Mouse (Mus musculus): ENCODE data around the gene Nol6.

DNA sequence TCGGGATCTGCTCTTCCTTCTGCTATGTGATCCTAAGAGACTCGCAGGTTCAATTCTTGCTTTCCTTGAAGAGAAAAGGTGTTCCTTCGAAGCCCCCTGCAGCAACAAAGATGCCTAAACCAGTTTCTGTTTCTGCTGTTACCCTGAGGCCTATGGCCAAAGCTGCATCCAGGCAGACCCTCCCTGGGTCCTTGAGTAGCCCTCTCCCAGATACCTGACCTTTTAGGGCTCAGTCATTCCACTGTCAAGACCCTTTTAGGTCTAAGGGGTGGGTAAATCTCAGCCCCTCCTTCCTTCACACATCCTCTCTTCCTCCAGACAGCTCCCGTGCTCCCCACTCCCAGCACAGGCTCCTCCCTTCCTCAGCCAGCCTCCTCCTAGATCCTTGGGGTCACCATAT, 35.1 kb downstream of the Nol6 start:
- TF ChIP-seq GATA1 (IDR thresholded peaks at IDR 0.05; ENCODE audit: borderline replicate concordance, low read length): no peak
- no peak for TF ChIP-seq FLI1 (IDR thresholded peaks at IDR 0.05; ENCODE audit: low read length)

Data from megakaryocyte, embryonic 14.5 days (primary cell).